Mouse (Mus musculus): Measurements from ENCODE around the gene Mcts2. TPM values are rescaled to one million over a fixed set of nuclear protein-coding genes. Genes with fewer than 3 reads are reported as not detected.
A peak's percentile ranks its signal among the peaks of the same experiment; 100 is the strongest.
"Not testable (repeated sequence)": the region's sequence is repeated elsewhere in the genome, so short reads cannot be mapped to it uniquely, and the experiment has no call there.

Gene Mcts2
- polyA plus RNA-seq (2012; ENCODE audit: insufficient read depth, insufficient read length, low replicate concordance, missing spikeins), result not detected in 2 replicates

DNA sequence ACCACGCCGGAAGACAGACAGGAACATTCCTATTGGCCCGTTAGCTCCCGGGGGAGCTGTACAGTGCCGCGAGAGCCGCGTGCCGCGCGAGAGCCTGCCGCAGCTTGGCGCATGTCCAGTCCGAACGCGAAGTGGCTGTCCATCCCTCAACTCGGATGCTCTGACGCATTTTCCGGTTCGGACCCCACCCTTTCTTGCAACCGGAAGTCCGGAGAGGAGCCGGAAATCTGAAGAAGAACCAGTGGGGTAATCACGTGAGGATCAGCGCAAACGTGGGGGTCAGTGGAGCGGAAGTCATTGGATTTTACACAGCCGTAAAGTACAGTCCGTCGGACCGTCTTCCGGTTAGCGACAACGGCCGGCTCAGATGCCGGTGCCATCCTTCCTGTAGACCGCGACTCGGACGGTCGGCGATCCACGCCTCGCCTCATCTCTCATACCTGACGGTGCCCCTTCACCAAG lies at the start of gene Mcts2:
Gene Mcts2 (plus strand): TSS at position 230 of the 462 bp plus-strand sequence.
- Histone ChIP-seq H3K4me1 (ENCODE audit: control insufficient read depth, insufficient read depth, low read length) (no peaks in the 10 kb centered on the region), H3K27ac (ENCODE audit: insufficient read depth, low read depth, low read length) (peak within 1 kb of the TSS; percentile 42), H3K4me3 (ENCODE audit: insufficient read depth, low read depth, low read length) (peak within 1 kb of the TSS; percentile 53)
- 53% methylated on average over 45 of the region's 45 CpGs for WGBS
- TF ChIP-seq CTCF (IDR thresholded peaks at IDR 0.05; ENCODE audit: insufficient read depth, low read depth, low read length), result no peak
- no peak for TF ChIP-seq POLR2A (IDR thresholded peaks at IDR 0.05; ENCODE audit: insufficient read depth, low read depth, low read length)

DNA sequence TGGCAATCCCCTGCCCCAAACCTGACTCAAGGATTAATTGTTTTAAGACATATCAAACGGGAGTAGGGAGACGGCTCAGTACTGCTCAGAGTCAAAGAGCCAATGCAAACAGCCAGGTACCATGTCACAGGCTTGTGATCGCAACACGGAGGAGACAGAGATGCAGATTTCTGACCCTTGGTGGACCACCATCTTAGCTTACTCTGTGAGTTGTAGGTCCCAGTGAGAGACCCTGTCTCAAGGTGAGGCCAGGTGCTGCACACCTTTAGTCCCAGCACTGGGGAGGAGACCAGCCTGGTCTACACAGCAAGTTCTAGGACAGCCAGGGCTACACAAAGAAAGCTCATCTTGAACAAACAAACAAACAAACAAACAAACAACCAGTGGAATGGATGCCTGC lies 49.5 kb upstream of the Mcts2 start:
- Histone ChIP-seq H3K4me1 (ENCODE audit: control insufficient read depth, insufficient read depth, low read length) (peaks cover 12% of the 10 kb centered on the region; the same call in 1 of the 2 replicates), H3K27ac (ENCODE audit: insufficient read depth, low read depth, low read length) (no peak overlapping the region), H3K4me3 (ENCODE audit: insufficient read depth, low read depth, low read length) (no peak overlapping the region)
- WGBS, result 95% methylated on average over 4 of the region's 4 CpGs
- TF ChIP-seq POLR2A (IDR thresholded peaks at IDR 0.05; ENCODE audit: insufficient read depth, low read depth, low read length) (no peak), CTCF (IDR thresholded peaks at IDR 0.05; ENCODE audit: insufficient read depth, low read depth, low read length) (no peak)

DNA sequence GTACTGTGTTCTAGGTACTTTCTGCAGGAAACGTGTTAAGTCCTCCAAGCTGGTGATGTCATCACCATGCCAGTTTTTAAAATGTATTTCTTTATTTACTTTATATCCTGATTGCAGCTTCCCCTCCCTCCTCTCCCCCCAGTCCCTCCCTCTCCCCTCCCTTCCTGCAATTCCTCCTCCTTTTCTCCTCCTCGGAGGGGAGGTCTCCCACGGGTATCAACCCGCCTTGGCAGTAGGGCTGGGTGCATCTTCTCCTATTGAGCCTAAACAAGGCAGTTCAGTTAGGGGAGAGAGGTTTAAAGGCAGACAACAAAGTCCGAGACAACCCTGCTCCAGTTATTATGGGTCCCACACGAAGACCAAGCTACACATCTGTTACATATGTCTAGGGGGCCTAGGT lies 48.0 kb upstream of the Mcts2 start:
- Histone ChIP-seq H3K27ac (ENCODE audit: insufficient read depth, low read depth, low read length) (no peak overlapping the region), H3K4me3 (ENCODE audit: insufficient read depth, low read depth, low read length) (no peak overlapping the region), H3K4me1 (ENCODE audit: control insufficient read depth, insufficient read depth, low read length) (peaks cover 7% of the 10 kb centered on the region; the same call in 1 of the 2 replicates)
- 68% methylated on average over 6 of the region's 6 CpGs for WGBS
- TF ChIP-seq POLR2A (IDR thresholded peaks at IDR 0.05; ENCODE audit: insufficient read depth, low read depth, low read length) (no peak), CTCF (IDR thresholded peaks at IDR 0.05; ENCODE audit: insufficient read depth, low read depth, low read length) (no peak)

DNA sequence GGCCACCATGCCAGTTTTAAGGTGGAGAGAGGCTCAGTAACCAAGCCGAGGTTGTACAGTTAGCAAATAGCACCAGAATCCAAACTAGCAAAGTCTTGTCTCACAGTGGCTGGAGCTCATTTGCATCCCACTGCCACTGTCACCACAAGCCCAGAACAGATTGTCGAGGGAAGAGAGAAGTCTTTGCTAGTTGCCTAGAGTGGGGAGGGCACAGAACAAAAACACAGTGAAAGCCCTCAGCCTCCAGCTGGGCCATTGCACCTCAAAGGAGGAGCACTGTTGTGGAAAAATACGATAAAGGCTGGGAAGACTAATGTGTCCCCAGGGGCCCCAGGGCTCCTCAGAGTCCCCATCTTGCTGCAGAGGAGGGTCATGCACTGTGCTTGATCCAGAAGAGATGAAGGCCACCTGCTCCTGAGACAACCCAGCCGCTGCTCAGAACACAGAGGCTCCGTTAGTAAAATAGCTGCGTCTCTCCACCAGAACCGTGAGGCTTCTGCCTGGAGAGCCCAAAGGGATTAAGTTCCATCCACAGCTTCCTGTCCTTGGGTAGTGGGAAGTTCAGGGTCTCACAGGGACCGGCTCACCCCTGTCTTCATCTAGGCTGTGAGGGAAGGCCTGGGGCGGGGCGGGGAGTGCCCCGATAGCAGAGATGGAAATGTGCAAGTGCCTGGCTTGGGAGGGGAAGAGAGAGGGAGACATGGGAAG lies 47.3 kb upstream of the Mcts2 start:
- Histone ChIP-seq H3K27ac (ENCODE audit: insufficient read depth, low read depth, low read length) (no peak overlapping the region), H3K4me1 (ENCODE audit: control insufficient read depth, insufficient read depth, low read length) (peaks cover 7% of the 10 kb centered on the region; the same call in 1 of the 2 replicates), H3K4me3 (ENCODE audit: insufficient read depth, low read depth, low read length) (no peak overlapping the region)
- TF ChIP-seq CTCF (IDR thresholded peaks at IDR 0.05; ENCODE audit: insufficient read depth, low read depth, low read length) (no peak), POLR2A (IDR thresholded peaks at IDR 0.05; ENCODE audit: insufficient read depth, low read depth, low read length) (no peak)
- 33% methylated on average over 11 of the region's 11 CpGs for WGBS

DNA sequence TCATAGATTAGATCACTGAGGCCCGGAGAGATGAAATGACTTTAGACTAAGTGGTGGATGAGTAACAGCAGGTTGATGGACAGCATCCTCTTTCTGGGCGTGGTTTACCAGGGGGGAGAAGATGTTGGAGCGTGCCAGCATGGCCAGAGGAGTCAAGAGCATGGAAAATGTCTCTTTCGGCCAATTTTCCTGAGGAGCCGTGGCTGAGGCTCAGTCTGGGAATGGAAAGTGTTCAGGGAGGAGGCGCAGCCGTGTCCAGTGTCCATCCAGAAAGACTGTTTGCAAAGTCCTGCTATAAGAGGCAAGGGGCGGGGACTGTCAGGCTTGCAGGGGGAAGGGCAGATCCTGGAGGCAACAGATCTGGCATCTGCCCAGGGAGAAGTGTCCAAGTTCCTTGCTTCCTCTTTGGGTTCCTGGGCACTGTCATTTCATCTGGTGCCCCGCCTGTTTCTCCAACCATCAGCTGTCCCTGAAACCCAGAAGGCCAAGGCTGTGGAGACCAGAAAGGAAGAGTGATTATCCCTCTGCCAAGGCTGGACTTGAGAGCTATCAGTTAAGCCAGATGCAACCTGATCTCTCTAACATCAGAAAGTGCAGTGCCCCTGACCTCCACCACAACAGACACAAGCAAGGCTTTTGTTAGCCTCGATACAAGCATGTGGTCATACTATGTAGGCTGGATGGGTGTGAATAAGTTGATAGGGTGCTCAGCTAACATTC lies 33.8 kb upstream of the Mcts2 start:
- H3K27ac ChIP-seq (ENCODE audit: insufficient read depth, low read depth, low read length), result no peak overlapping the region
- no peak for TF ChIP-seq POLR2A (IDR thresholded peaks at IDR 0.05; ENCODE audit: insufficient read depth, low read depth, low read length)
- TF ChIP-seq CTCF (IDR thresholded peaks at IDR 0.05; ENCODE audit: insufficient read depth, low read depth, low read length), result no peak
- peaks cover 10% of the 10 kb centered on the region for H3K4me1 ChIP-seq (ENCODE audit: control insufficient read depth, insufficient read depth, low read length)
- WGBS, result 79% methylated on average over 10 of the region's 10 CpGs
- H3K4me3 ChIP-seq (ENCODE audit: insufficient read depth, low read depth, low read length), result no peak overlapping the region

DNA sequence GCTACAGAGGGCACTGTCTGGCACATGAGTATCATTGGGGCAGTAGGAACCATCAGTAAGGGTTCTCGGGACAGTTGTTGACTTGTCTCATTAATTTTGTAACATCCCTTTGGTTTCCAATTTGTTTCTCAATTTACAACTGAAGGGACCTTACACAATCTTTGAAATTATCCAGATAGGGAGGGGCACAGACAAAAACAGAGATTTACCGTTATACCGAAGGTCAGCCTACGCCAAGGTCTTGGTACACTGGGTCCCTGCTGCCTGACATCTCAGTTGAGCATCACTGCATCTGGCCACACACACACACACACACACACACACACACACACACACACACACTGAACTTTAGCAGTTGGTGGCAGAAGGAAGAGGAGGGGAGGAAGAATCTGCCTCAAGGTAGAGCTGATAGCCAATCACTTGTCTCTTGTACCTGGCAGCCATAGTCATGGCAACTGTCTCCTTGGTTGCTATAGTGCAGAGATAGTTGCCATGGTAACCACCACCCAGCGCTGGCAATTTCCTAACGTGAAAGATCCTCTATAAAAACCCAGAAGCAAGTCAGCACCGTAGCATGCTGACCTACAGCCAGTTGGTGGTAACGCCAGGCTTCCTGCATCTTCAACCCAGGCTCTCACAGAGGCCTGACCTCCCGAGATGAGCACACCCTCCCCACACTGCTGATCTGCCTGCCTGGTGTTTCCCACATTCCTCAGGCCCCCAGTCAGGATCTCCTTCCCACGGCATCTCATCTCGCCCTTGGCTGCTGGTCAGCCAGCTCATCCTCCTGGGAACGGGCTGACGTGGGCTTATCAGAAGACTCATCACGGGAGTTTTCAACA lies 32.7 kb upstream of the Mcts2 start:
- no peak overlapping the region for H3K4me3 ChIP-seq (ENCODE audit: insufficient read depth, low read depth, low read length)
- TF ChIP-seq POLR2A (IDR thresholded peaks at IDR 0.05; ENCODE audit: insufficient read depth, low read depth, low read length), result no peak
- WGBS, result 34% methylated on average over 14 of the region's 14 CpGs

DNA sequence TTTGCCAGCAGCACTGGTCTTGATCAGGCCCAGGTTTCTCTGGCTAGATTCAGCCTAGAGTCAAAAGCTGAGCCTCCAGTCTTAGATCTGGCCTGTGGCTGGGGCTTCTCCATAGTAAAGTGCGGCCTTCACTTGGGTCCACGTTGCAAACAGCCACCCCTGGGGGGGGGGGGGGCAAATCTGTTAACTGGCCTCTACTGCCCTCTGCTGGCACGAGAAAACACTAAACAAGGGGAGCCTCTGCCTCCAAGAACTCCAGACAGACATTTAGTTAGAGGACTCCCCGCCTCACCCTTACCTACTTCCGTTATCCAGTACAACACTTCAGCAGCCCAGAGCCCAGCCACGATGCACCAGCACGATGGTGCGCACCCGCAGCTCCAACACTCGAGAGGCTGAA lies 29.4 kb upstream of the Mcts2 start:
- H3K27ac ChIP-seq (ENCODE audit: insufficient read depth, low read depth, low read length), result no peak overlapping the region
- no peak overlapping the region for H3K4me3 ChIP-seq (ENCODE audit: insufficient read depth, low read depth, low read length)
- peaks cover 10% of the 10 kb centered on the region for H3K4me1 ChIP-seq (ENCODE audit: control insufficient read depth, insufficient read depth, low read length)
- 65% methylated on average over 10 of the region's 10 CpGs for WGBS
- TF ChIP-seq CTCF (IDR thresholded peaks at IDR 0.05; ENCODE audit: insufficient read depth, low read depth, low read length), result no peak
- no peak for TF ChIP-seq POLR2A (IDR thresholded peaks at IDR 0.05; ENCODE audit: insufficient read depth, low read depth, low read length)

More for the DNA sequence above, 32.7 kb upstream of the Mcts2 start:
- peaks cover 10% of the 10 kb centered on the region for H3K4me1 ChIP-seq (ENCODE audit: control insufficient read depth, insufficient read depth, low read length)
- peak overlapping the region; percentile 14; the same call in 1 of the 2 replicates for H3K27ac ChIP-seq (ENCODE audit: insufficient read depth, low read depth, low read length)

DNA sequence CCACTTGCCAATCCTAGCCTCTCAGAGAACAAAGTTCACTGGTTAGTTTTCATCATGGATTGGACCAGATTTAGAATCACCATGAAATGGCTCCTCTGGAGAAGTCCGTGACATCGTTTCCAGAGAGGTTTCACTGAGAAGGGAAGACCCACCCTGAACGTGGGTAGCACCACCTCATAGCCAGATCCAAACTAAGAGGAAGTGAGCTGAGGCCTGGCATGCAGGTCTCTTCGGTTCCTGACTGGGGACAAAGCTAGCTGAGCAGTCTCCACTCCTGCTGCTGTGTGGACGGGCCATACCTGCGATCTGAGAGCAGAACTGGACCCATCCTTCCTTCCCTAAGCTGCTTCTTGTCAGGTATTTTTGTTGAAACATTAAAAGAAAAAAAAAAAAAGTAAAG lies 25.7 kb upstream of the Mcts2 start:
- TF ChIP-seq POLR2A (IDR thresholded peaks at IDR 0.05; ENCODE audit: insufficient read depth, low read depth, low read length), result no peak
- TF ChIP-seq CTCF (IDR thresholded peaks at IDR 0.05; ENCODE audit: insufficient read depth, low read depth, low read length), result no peak
- Histone ChIP-seq H3K4me3 (ENCODE audit: insufficient read depth, low read depth, low read length) (no peak overlapping the region), H3K4me1 (ENCODE audit: control insufficient read depth, insufficient read depth, low read length) (no peaks in the 10 kb centered on the region), H3K27ac (ENCODE audit: insufficient read depth, low read depth, low read length) (no peak overlapping the region)
- WGBS, result 80% methylated on average over 6 of the region's 6 CpGs

DNA sequence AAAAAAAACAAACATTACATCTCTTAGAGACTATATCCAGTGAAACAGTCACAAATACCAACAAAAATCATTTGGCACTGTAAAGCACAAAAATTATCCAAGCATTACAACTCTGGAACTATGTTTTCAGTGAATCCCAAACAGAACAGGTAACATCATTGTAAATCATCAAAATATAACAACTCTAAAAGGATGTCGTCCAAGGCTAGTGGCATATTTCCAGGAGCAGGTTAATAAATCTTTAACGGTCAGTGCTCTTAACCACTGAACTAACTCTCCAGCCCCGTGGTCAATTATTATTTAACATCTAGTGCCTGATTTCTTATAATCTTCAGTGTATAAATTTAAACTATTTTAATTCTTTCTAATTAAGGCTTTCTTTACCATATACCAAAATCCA lies 20.6 kb upstream of the Mcts2 start:
- not testable (repeated sequence) for H3K4me1 ChIP-seq (ENCODE audit: control insufficient read depth, insufficient read depth, low read length); H3K27ac ChIP-seq (ENCODE audit: insufficient read depth, low read depth, low read length); H3K4me3 ChIP-seq (ENCODE audit: insufficient read depth, low read depth, low read length)
- WGBS, result 78% methylated on average over 3 of the region's 3 CpGs

Measured in olfactory bulb, adult 2 months (tissue).